Mouse (Mus musculus) liver, embryonic 15.5 days (tissue): Measurements from ENCODE around the gene Tgfa. TPM values are rescaled to one million over a fixed set of nuclear protein-coding genes. Genes with fewer than 3 reads are reported as not detected.

Source experiments
- ATAC-seq: fragments of 200-750 bp; cut with Nextera tagmentation; 2 replicates; pipeline ENCODE4 v1.8.0; 2017; ENCODE audit warnings: moderate number of reproducible peaks, mild to moderate bottlenecking, moderate library complexity; ENCODE audit not compliant: insufficient read depth
- H3K27ac ChIP-seq: fragments of 300-500 bp; sonication (generic); replicated peaks from 2 replicates; pipeline ENCODE4 v1.5.1; 2015; ENCODE audit warnings: mild to moderate bottlenecking, inconsistent platforms
- H3K27me3 ChIP-seq: fragments of 300-500 bp; sonication (generic); 2 replicates; pipeline ENCODE4 v1.6.1; 2015; ENCODE audit warnings: mild to moderate bottlenecking, inconsistent platforms
- H3K36me3 ChIP-seq: fragments of 300-500 bp; sonication (generic); replicated peaks from 2 replicates; pipeline ENCODE4 v1.6.1; 2015; ENCODE audit warnings: moderate library complexity, mild to moderate bottlenecking, inconsistent platforms
- H3K4me1 ChIP-seq: fragments of 300-500 bp; sonication (generic); replicated peaks from 2 replicates; pipeline ENCODE4 v1.6.1; 2015; ENCODE audit warnings: inconsistent platforms
- H3K4me2 ChIP-seq: fragments of 300-500 bp; sonication (generic); 2 replicates; pipeline ENCODE4 v1.6.1; 2015; ENCODE audit warnings: moderate library complexity, mild to moderate bottlenecking, inconsistent platforms
- H3K4me3 ChIP-seq: fragments of 300-500 bp; sonication (generic); replicated peaks from 2 replicates; pipeline ENCODE4 v1.5.1; 2015; ENCODE audit warnings: mild to moderate bottlenecking, inconsistent platforms
- H3K9ac ChIP-seq: fragments of 300-500 bp; sonication (generic); 2 replicates; pipeline ENCODE4 v1.6.1; 2015; ENCODE audit warnings: moderate library complexity, mild to moderate bottlenecking, inconsistent platforms
- H3K9me3 ChIP-seq: fragments of 300-500 bp; sonication (generic); replicated peaks from 2 replicates; pipeline ENCODE4 v1.6.1; 2016; ENCODE audit warnings: inconsistent platforms
- WGBS: fragments of 180-500 bp; shearing (Covaris S2); methylation state at CpG from one replicate; pipeline ENCODE4 v1.1.7; 2015; ENCODE audit warnings: mixed read lengths; ENCODE audit not compliant: insufficient replicate concordance; 5-methylcytosine and 5-hydroxymethylcytosine counted together
- polyA plus RNA-seq: library from polyadenylated mRNA; unstranded; fragments of >200 nt; fragmentation: Nextera tagmentation; extraction: Ambion mirVana; gene quantifications from 2 replicates; pipeline ENCODE4 v1.2.1, GENCODE M21; 2015

Gene Tgfa
- polyA plus RNA-seq, 1 experiment from 2014 or later, result 2.0 TPM

DNA sequence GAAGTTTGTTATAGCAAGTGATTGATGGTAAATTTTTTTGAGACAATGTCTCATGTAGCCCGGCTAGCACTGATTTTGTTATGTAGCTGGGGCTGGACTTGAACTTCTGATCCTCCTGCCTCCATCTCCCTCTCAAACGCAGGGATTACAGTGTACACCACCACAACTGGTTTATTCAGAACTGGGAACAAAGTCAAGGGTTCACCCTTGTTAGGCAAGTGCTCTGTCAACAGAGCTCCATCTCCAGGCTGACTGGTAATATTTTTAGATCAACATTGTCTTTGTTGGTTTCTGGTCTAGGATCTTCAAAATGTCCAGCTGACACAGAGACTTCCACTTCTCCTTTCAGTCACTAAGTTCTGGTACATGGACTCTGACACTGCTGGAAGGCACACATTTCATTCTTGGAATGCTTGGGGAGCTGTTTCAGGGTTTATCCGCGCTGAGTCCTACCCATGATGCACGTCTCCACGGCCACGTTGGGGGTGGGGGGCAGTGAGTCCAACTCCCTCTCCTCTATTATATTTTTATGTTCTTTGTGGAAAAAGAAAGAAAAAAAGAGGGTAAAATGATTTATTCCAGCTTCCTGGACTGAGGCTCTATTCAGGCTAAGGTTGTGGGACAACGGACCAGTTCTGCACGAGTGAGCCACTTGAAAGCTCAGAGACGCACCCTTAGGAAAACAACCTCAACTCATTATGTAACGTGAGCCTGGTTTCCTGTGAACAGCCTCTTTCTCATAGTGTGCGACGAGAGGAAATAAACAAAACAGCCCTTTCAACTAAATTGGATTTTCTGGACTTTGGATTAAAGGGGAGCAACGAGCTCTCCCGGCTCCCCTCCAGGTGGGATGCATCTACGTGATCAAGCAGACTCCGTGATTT is 14.4 kb downstream of the Tgfa start:
- 38% methylated on average over 17 of the region's 17 CpGs for WGBS
- H3K4me3 ChIP-seq, result no peak overlapping the region
- H3K9me3 ChIP-seq, result no peaks in the 10 kb centered on the region
- no peak overlapping the region for H3K27ac ChIP-seq
- no peak for ATAC-seq
- no peaks in the 10 kb centered on the region for H3K27me3 ChIP-seq
- H3K36me3 ChIP-seq, result no peaks in the 10 kb centered on the region
- no peak overlapping the region; the same call in none of the 2 replicates for H3K4me2 ChIP-seq
- peaks cover 11% of the 10 kb centered on the region; the same call in 1 of the 2 replicates for H3K4me1 ChIP-seq
- H3K9ac ChIP-seq, result no peak overlapping the region

DNA sequence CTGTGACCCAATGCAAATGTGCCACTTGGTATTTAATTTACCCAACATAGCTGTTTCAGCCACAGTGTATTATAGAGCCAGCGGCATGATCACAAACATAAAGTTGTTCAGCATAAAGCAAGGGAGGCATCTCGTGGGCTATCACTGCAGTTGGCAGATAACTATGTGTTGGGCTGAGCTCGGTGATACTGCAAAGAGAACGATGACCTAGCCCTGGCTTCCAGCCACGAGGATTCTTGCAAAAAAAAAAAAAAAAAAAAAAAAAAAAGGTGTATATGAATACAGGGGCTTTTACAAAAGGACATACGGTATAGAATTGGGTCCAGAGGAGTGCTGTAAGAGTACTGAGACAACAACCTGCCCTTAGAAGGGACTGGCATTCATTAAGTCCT is 15.0 kb downstream of the Tgfa start:
- no peaks in the 10 kb centered on the region for H3K9me3 ChIP-seq
- H3K9ac ChIP-seq, result no peak overlapping the region
- H3K4me1 ChIP-seq, result peaks cover 11% of the 10 kb centered on the region; the same call in 1 of the 2 replicates
- H3K36me3 ChIP-seq, result no peaks in the 10 kb centered on the region
- no peak overlapping the region for H3K4me3 ChIP-seq
- H3K27me3 ChIP-seq, result no peaks in the 10 kb centered on the region
- ATAC-seq, result no peak
- WGBS, result 31% methylated on average over 6 of the region's 6 CpGs
- H3K4me2 ChIP-seq, result no peak overlapping the region; the same call in 1 of the 2 replicates
- no peak overlapping the region for H3K27ac ChIP-seq

DNA sequence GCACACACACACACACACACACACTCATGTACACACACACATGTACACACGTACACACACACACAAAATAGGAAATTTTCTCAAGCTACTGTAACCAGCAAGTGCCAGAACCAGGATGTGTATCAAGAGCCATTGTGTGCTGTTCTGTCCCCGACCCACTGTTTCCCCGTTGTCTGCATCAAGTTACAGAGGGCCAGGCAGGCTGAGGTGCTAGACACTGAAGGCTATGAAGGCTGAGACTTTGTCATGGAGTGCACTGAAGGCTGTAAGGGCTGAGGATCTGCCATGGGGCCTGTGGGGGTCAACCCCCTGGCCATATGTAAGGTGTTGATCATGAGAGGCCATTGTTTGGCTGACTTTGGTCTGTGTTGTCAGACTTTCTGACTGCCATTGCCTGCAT is 15.6 kb downstream of the Tgfa start:
- Histone ChIP-seq H3K4me3 (no peak overlapping the region), H3K36me3 (no peaks in the 10 kb centered on the region), H3K9ac (no peak overlapping the region), H3K4me2 (no peak overlapping the region), H3K27me3 (no peaks in the 10 kb centered on the region), H3K9me3 (no peaks in the 10 kb centered on the region), H3K27ac (no peak overlapping the region), H3K4me1 (peaks cover 11% of the 10 kb centered on the region; the same call in 1 of the 2 replicates)
- 41% methylated on average over 3 of the region's 3 CpGs for WGBS
- no peak for ATAC-seq

DNA sequence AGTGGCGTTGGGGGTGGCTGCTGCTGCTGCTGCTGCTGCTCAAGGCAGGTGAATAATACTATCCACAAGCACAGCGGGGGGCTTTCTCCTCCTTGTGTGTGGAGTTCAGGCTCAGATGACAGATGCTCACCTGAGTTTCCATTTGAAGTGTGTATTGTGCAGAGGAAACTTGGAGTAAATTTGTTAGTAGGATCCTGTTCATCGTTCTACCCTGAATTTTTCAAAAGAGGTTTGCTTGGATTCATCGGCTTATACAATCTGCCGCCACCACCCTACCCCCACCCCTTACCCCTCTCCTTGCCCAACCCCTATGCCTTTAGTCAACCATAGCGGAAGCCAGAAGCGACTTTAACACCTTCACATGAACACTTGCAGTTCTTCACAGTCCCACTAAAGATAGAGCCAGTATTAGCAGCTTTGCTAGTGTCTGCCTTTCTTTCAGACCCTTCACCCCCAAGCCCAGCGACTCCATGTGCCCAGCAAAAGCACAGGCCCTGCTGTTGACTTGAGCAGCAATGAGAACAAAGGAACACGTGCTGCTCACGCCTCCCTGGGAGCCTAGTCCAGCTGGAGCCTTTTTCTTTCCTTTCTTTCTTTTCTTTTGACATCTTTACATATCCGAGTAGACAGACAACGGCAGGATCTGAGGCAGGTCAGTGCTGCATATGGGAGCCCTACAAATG is 16.2 kb downstream of the Tgfa start:
- Histone ChIP-seq H3K4me1 (peaks cover 11% of the 10 kb centered on the region; the same call in 1 of the 2 replicates), H3K27ac (no peak overlapping the region), H3K27me3 (no peaks in the 10 kb centered on the region), H3K4me2 (no peak overlapping the region), H3K36me3 (no peaks in the 10 kb centered on the region), H3K4me3 (no peak overlapping the region), H3K9ac (no peak overlapping the region), H3K9me3 (no peaks in the 10 kb centered on the region)
- 58% methylated on average over 12 of the region's 12 CpGs for WGBS
- ATAC-seq, result no peak

DNA sequence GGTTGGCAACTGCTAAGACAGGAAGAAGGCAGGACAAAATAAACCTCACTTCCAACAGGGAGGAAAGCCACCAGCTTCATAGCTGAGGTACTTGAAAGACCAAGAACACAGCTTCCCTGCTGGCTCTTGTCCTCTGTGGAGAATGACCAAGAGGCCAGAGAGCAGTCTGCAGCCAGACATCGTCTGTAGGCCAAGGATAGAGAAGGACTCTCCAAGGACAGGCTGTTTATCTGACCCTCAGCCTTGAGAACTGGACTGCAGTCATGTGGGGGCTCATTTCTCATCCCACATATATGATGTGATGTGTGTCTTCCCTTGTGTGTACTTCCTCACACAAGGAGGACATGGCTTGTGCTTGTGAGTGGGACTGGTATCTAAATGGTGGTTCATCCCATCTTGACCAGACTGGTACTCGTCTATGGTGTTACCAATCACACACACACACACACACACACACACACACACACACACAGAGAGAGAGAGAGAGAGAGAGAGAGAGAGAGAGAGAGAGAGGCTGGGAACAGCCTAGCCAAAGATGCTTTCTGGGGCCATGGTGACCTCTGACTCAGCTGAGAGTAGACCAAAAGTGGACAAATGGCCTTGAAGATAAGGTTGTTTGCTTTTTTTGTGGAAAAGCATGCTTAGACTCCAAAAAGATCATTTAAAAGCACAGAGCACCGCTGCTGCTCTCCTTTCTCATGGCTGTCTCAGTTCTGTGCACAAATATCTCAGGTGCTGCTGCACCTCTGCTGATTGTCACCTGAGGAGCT is 18.0 kb downstream of the Tgfa start:
- 46% methylated on average over 3 of the region's 3 CpGs for WGBS
- Histone ChIP-seq H3K36me3 (no peaks in the 10 kb centered on the region), H3K27ac (no peak overlapping the region)

DNA sequence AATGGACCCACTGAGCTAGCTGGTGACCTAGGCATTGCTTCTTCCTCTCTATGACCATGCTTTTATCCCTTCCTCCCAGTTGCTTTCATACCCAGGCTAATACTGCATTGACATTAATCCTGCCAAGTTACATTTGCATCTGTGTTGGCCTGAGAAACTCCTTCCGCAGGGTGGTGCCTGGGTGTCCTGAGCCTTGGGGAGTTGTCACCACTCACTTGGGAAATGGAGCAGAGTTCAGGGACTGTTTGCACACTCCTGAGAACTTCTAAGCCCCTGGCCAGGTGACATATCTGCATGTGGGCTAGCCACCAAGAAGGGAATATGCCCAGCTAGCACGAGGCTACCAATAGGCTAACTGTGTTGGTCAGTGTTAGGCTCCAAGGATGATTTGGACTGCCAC is 23.0 kb downstream of the Tgfa start:
- H3K4me1 ChIP-seq, result peaks cover 17% of the 10 kb centered on the region
- ATAC-seq, result no peak
- no peaks in the 10 kb centered on the region for H3K27me3 ChIP-seq
- no peak overlapping the region for H3K27ac ChIP-seq
- no peak overlapping the region for H3K9ac ChIP-seq
- no peaks in the 10 kb centered on the region for H3K36me3 ChIP-seq
- no peak overlapping the region for H3K4me3 ChIP-seq
- WGBS, result 67% methylated on average over 2 of the region's 2 CpGs
- no peak overlapping the region for H3K4me2 ChIP-seq
- H3K9me3 ChIP-seq, result no peaks in the 10 kb centered on the region

More for the DNA sequence above, 18.0 kb downstream of the Tgfa start:
- Histone ChIP-seq H3K9me3 (no peaks in the 10 kb centered on the region), H3K4me1 (peaks cover 14% of the 10 kb centered on the region; the same call in 1 of the 2 replicates), H3K4me3 (no peak overlapping the region), H3K9ac (no peak overlapping the region), H3K4me2 (no peak overlapping the region), H3K27me3 (no peaks in the 10 kb centered on the region)
- ATAC-seq, result no peak

DNA sequence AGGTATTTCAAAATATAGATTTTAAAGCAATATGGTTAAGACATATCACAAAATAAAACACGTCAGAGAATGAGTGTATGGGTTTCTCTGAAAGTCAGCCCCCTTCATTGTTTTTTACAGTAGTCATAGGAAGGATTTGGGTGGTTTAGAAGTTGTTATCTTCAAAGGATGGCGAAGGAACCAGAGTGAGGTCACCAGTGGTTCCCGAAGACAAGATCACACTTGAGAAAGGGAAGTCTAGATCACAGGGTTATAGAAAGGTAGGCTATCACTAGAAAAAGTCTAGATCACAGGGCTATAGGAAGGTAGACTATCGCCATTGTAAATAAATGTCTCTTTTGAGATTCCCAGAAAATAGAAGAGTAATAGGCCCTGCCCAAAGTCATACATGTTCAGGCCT is 23.7 kb downstream of the Tgfa start:
- no peaks in the 10 kb centered on the region for H3K27me3 ChIP-seq
- H3K4me3 ChIP-seq, result no peak overlapping the region
- H3K4me1 ChIP-seq, result peaks cover 17% of the 10 kb centered on the region
- no peak overlapping the region for H3K4me2 ChIP-seq
- H3K9me3 ChIP-seq, result no peaks in the 10 kb centered on the region
- H3K9ac ChIP-seq, result no peak overlapping the region
- 43% methylated on average over 4 of the region's 4 CpGs for WGBS
- H3K36me3 ChIP-seq, result no peaks in the 10 kb centered on the region
- no peak overlapping the region for H3K27ac ChIP-seq
- no peak for ATAC-seq

DNA sequence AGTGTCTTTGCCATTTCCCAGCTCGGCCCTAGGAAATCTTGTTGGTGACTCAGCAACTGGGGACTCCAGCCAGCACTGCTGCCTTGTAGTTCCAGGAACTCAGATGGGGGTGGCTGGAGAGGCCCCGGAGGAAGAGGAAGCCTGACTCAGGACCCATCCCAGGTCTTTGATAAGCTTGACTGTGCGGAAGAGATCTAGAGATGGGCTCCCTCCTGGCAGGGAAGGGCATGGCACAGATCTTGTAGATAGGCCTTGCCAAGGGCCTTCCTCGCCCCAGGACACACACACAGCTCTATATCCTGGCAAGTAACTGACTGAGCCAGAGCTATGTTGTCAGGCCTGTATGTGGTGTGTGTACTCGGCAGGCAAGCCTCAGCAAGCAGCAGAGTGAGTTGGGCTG is 24.5 kb downstream of the Tgfa start:
- ATAC-seq, result peak; percentile 42
- Histone ChIP-seq H3K36me3 (no peaks in the 10 kb centered on the region), H3K4me1 (peaks cover 17% of the 10 kb centered on the region), H3K9ac (no peak overlapping the region), H3K9me3 (no peaks in the 10 kb centered on the region), H3K4me3 (no peak overlapping the region), H3K4me2 (no peak overlapping the region), H3K27ac (no peak overlapping the region), H3K27me3 (no peaks in the 10 kb centered on the region)
- 22% methylated on average over 5 of the region's 5 CpGs for WGBS

DNA sequence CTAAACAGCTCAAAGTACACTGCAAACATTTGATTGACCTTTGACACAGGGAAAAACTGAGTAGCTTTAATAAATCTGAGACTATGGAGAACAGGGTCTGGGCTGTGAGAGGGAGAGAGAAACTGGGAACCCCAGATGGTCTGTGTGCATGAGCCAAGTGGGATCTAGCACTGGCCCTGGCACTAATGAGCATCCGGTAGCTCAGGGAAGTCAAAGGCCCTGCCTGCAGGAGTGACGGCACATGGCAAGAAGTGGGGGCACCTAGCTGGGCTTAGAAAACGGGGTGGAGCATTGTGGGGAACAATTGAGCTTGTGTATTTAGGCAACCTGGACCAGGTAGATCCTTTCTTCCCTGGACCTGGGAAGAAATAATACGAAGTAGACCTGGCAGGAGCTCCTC is 25.1 kb downstream of the Tgfa start:
- 60% methylated on average over 4 of the region's 4 CpGs for WGBS
- H3K27ac ChIP-seq, result no peak overlapping the region
- no peak overlapping the region for H3K4me2 ChIP-seq
- peaks cover 17% of the 10 kb centered on the region for H3K4me1 ChIP-seq
- H3K4me3 ChIP-seq, result no peak overlapping the region
- no peak for ATAC-seq
- H3K27me3 ChIP-seq, result no peaks in the 10 kb centered on the region
- no peak overlapping the region for H3K9ac ChIP-seq
- H3K36me3 ChIP-seq, result no peaks in the 10 kb centered on the region
- H3K9me3 ChIP-seq, result no peaks in the 10 kb centered on the region

DNA sequence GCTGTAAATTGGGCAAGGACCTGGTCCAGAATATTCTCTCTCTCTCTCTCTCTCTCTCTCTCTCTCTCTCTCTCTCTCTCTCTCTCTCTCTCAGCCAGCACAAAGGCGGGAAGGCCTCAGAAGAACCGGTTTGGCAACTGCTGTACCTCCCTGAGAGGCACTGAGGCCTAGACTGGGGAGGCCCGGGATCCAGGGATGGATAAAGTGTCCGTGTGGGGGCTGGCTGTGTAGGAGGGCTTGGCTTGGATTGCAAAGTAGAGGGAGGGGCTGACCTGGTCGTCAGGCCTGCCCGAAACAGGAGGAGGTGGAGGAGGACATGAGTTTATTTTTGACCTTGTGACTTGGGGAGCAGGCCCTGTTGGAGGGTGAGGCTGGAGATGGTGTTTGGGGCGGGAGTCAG is 27.4 kb downstream of the Tgfa start:
- WGBS, result 37% methylated on average over 7 of the region's 7 CpGs
- H3K9ac ChIP-seq, result no peak overlapping the region
- ATAC-seq, result no peak
- no peak overlapping the region for H3K4me2 ChIP-seq
- no peaks in the 10 kb centered on the region for H3K27me3 ChIP-seq
- peaks cover 17% of the 10 kb centered on the region for H3K4me1 ChIP-seq
- no peak overlapping the region for H3K27ac ChIP-seq
- H3K4me3 ChIP-seq, result no peak overlapping the region
- no peaks in the 10 kb centered on the region for H3K9me3 ChIP-seq
- no peaks in the 10 kb centered on the region for H3K36me3 ChIP-seq

DNA sequence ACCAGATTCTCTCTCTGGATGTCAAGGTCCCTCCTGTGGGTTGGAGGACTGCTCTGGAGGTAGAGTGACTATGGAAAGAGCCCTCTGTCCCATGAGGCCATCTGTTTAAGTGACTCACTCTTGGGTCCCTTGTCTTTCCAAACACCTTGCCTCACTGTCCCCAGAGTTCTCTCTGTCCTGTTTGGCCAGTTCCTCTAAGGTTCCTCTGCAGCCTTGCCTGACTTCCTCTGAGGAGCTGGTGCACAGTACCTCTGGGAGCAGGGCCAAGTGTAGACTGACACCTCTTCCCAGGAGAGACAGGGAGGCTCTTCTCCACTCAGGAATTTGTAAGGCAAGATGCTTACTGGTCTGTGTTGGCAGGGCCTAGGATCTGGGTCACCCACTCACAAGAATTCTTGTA is 30.6 kb downstream of the Tgfa start:
- Histone ChIP-seq H3K27me3 (no peaks in the 10 kb centered on the region), H3K9ac (no peak overlapping the region), H3K9me3 (no peaks in the 10 kb centered on the region), H3K4me2 (no peak overlapping the region), H3K36me3 (no peaks in the 10 kb centered on the region), H3K4me3 (no peak overlapping the region), H3K27ac (no peak overlapping the region), H3K4me1 (0 out of 2 replicates have a peak, but pooled peaks cover under 1% of the 10 kb centered on the region)
- no peak for ATAC-seq
